Mouse (Mus musculus) embryonic facial prominence, embryonic 15.5 days (tissue): ENCODE measurements at regions not wholly inside any gene's neighbourhood (a gene's known extent, or its start where the extent isn't known, plus 50 kb on each side); places are given as distances from the start of the nearest gene placed in this dataset.

Experiments used
- ATAC-seq: fragments of 200-750 bp; cut with Nextera tagmentation; 2 replicates; pipeline ENCODE4 v1.8.0; 2017; ENCODE audit warnings: low read depth, moderate TSS enrichment; ENCODE audit not compliant: insufficient number of reproducible peaks, low FRiP score, low TSS enrichment
- H3K27ac ChIP-seq: fragments of 300-500 bp; sonication (generic); replicated peaks from 2 replicates; pipeline ENCODE4 v1.5.1; 2015; ENCODE audit warnings: mild to moderate bottlenecking, inconsistent platforms
- H3K27me3 ChIP-seq: fragments of 300-500 bp; sonication (generic); 2 replicates; pipeline ENCODE4 v1.6.1; 2015; ENCODE audit warnings: inconsistent platforms
- H3K36me3 ChIP-seq: fragments of 300-500 bp; sonication (generic); 2 replicates; pipeline ENCODE4 v1.6.1; 2015; ENCODE audit warnings: mild to moderate bottlenecking, inconsistent platforms
- H3K4me1 ChIP-seq: fragments of 300-500 bp; sonication (generic); 2 replicates; pipeline ENCODE4 v1.6.1; 2015; ENCODE audit warnings: inconsistent platforms
- H3K4me2 ChIP-seq: fragments of 300-500 bp; sonication (generic); replicated peaks from 2 replicates; pipeline ENCODE4 v1.6.1; 2015; ENCODE audit warnings: mild to moderate bottlenecking, inconsistent platforms
- H3K4me3 ChIP-seq: fragments of 300-500 bp; sonication (generic); replicated peaks from 2 replicates; pipeline ENCODE4 v1.5.1; 2015; ENCODE audit warnings: mild to moderate bottlenecking, inconsistent platforms
- H3K9ac ChIP-seq: fragments of 300-500 bp; sonication (generic); 2 replicates; pipeline ENCODE4 v1.6.1; 2015; ENCODE audit warnings: inconsistent platforms
- H3K9me3 ChIP-seq: fragments of 300-500 bp; sonication (generic); replicated peaks from 2 replicates; pipeline ENCODE4 v1.6.1; 2016; ENCODE audit warnings: inconsistent platforms
- WGBS: fragments of 180-500 bp; shearing (Covaris S2); methylation state at CpG from one replicate; pipeline ENCODE4 v1.1.7; 2015; 5-methylcytosine and 5-hydroxymethylcytosine counted together

GRCm38 (mm10) chr12:106764516-106764915 is 723.9 kb upstream of the 3110018I06Rik start:
- 65% methylated on average over 7 of the region's 7 CpGs for WGBS
- H3K9me3 ChIP-seq = 0 out of 2 replicates have a peak, but pooled peaks cover 2% of the 10 kb centered on the region
- no peak overlapping the region for H3K4me3 ChIP-seq

DNA sequence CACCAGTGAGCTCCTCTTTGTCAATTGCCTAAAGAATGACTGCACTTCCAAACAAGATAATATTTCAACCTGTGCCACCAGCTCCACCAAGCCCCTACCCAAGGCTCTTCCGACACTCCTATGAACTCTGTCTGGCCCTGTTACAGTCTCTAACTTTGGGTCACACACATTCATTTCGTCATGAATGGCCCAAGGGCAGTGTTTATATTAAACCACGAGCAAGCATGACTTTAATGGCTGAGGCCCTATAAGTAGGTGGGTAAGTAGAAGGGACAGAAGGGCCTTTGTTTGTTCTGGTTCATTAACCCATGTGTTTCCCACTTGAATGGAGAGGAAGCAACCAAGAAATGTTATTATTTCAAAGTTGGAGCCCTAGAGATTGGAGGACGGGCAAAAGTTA is 714.9 kb upstream of the 3110018I06Rik start:
- ATAC-seq = no peak
- Histone ChIP-seq H3K4me1 (no peaks in the 10 kb centered on the region), H3K4me3 (no peak overlapping the region)

More at GRCm38 (mm10) chr12:106764516-106764915, 723.9 kb upstream of the 3110018I06Rik start:
- no peak for ATAC-seq
- no peaks in the 10 kb centered on the region for H3K27me3 ChIP-seq
- no peak overlapping the region for H3K4me2 ChIP-seq
- H3K36me3 ChIP-seq = no peaks in the 10 kb centered on the region
- H3K4me1 ChIP-seq = no peaks in the 10 kb centered on the region
- no peak overlapping the region for H3K9ac ChIP-seq
- H3K27ac ChIP-seq = no peak overlapping the region

GRCm38 (mm10) chr12:106796596-106796995 is 691.8 kb upstream of the 3110018I06Rik start:
- 35% methylated on average over 7 of the region's 7 CpGs for WGBS
- Histone ChIP-seq H3K4me2 (no peak overlapping the region), H3K4me1 (peaks cover 10% of the 10 kb centered on the region; the same call in 1 of the 2 replicates), H3K9ac (no peak overlapping the region), H3K27me3 (no peaks in the 10 kb centered on the region), H3K9me3 (no peaks in the 10 kb centered on the region), H3K4me3 (no peak overlapping the region), H3K27ac (no peak overlapping the region), H3K36me3 (no peaks in the 10 kb centered on the region)
- ATAC-seq = peak; percentile 75

More for the DNA sequence above, 714.9 kb upstream of the 3110018I06Rik start:
- H3K36me3 ChIP-seq = no peaks in the 10 kb centered on the region
- no peaks in the 10 kb centered on the region for H3K9me3 ChIP-seq
- H3K27me3 ChIP-seq = no peaks in the 10 kb centered on the region
- no peak overlapping the region for H3K27ac ChIP-seq
- H3K9ac ChIP-seq = no peak overlapping the region
- H3K4me2 ChIP-seq = no peak overlapping the region
- WGBS = 54% methylated on average over 4 of the region's 4 CpGs

DNA sequence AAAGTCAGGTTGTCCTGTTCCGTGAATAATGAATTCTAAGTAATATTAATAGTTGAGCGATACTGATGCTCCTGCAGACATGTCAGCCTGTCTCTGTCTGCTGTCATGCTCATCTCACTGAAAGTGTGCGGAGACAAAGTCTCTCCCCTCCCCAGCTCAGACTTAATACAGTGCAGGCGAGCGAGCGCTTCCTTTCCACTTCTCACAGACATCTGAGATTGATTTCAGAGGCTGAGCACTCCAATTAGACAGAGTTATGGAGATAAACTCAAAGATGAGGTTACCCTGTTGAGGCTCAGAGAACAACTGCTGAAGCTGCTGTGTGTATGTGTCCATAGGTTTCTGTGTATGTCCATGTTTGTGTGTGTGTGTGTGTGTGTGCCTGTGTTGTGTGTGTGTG is 668.7 kb upstream of the 3110018I06Rik start:
- Histone ChIP-seq H3K27ac (no peak overlapping the region), H3K36me3 (no peaks in the 10 kb centered on the region), H3K9me3 (no peaks in the 10 kb centered on the region), H3K4me2 (no peak overlapping the region), H3K4me1 (peaks cover 4% of the 10 kb centered on the region; the same call in 1 of the 2 replicates), H3K4me3 (no peak overlapping the region), H3K9ac (no peak overlapping the region), H3K27me3 (no peaks in the 10 kb centered on the region)
- ATAC-seq = no peak
- WGBS = 41% methylated on average over 6 of the region's 6 CpGs

DNA sequence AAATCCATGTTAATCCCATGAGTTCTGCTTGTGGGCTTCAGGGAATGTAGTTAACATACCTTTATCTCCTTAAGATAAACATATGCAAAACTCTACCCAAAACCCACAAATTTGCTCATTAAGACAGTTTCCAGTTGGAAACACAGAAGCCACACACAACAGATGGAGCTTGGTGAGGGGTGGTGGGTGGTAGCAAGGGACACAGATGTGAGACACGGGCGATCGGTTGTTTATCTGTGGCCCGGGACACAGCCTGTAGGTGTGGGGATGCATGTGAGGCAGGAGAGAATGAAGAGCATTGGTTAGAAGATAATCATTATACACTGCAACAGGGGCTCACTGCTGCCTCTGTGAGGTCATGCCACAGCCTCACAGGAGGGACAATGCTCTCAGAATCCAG is 666.1 kb upstream of the 3110018I06Rik start:
- no peak overlapping the region for H3K27ac ChIP-seq
- no peak overlapping the region for H3K4me2 ChIP-seq
- H3K27me3 ChIP-seq = no peaks in the 10 kb centered on the region
- 54% methylated on average over 4 of the region's 4 CpGs for WGBS
- H3K4me1 ChIP-seq = peaks cover 4% of the 10 kb centered on the region; the same call in 1 of the 2 replicates
- no peak for ATAC-seq
- H3K9me3 ChIP-seq = no peaks in the 10 kb centered on the region
- H3K4me3 ChIP-seq = no peak overlapping the region
- H3K9ac ChIP-seq = no peak overlapping the region
- no peaks in the 10 kb centered on the region for H3K36me3 ChIP-seq

GRCm38 (mm10) chr12:106828542-106828941 is 659.9 kb upstream of the 3110018I06Rik start:
- peaks cover 15% of the 10 kb centered on the region for H3K4me1 ChIP-seq
- no peaks in the 10 kb centered on the region for H3K27me3 ChIP-seq
- H3K27ac ChIP-seq = no peak overlapping the region
- no peaks in the 10 kb centered on the region for H3K9me3 ChIP-seq
- no peak overlapping the region for H3K4me3 ChIP-seq
- no peak overlapping the region for H3K9ac ChIP-seq
- H3K36me3 ChIP-seq = no peaks in the 10 kb centered on the region
- 22% methylated on average over 3 of the region's 3 CpGs for WGBS
- ATAC-seq = no peak
- H3K4me2 ChIP-seq = 0 out of 2 replicates have a peak overlapping the region, but pooled peaks have one; percentile 1

GRCm38 (mm10) chr12:106829323-106829722 is 659.1 kb upstream of the 3110018I06Rik start:
- no peaks in the 10 kb centered on the region for H3K9me3 ChIP-seq
- H3K4me2 ChIP-seq = no peak overlapping the region
- no peaks in the 10 kb centered on the region for H3K36me3 ChIP-seq
- no peak overlapping the region for H3K4me3 ChIP-seq
- 0 out of 2 replicates have a peak, but pooled peaks have one; percentile 39 for ATAC-seq
- peaks cover 15% of the 10 kb centered on the region for H3K4me1 ChIP-seq
- WGBS = 14% methylated on average over 9 of the region's 9 CpGs
- H3K9ac ChIP-seq = no peak overlapping the region
- H3K27ac ChIP-seq = no peak overlapping the region
- no peaks in the 10 kb centered on the region for H3K27me3 ChIP-seq

DNA sequence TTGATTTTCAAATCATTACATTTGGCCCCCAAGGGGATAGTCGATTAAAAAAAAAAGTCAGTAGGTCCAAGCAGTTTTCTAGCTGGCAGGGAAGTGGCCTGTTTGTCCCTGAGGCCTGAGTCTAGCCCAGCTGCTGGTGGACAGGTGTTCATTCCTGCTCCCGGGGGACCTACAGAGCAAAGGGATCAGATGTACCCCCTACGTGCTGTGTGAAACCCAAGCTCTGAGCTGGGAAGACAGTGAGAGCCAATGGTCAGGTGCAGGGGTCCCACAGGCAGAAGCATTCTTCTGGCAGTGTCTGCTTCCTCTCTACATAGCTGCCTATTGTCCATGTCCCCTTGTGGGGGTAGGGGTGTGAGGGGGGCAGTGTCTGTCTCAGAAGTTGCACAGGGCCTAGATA is 653.2 kb upstream of the 3110018I06Rik start:
- 48% methylated on average over 3 of the region's 3 CpGs for WGBS
- Histone ChIP-seq H3K27me3 (no peaks in the 10 kb centered on the region), H3K27ac (no peak overlapping the region), H3K4me2 (no peak overlapping the region), H3K4me1 (no peaks in the 10 kb centered on the region), H3K4me3 (no peak overlapping the region), H3K36me3 (no peaks in the 10 kb centered on the region), H3K9ac (no peak overlapping the region), H3K9me3 (no peaks in the 10 kb centered on the region)
- ATAC-seq = no peak

GRCm38 (mm10) chr12:106839618-106840017 is 648.8 kb upstream of the 3110018I06Rik start:
- H3K36me3 ChIP-seq = no peaks in the 10 kb centered on the region
- H3K4me2 ChIP-seq = no peak overlapping the region
- no peaks in the 10 kb centered on the region for H3K27me3 ChIP-seq
- ATAC-seq = no peak
- no peak overlapping the region for H3K27ac ChIP-seq
- no peak overlapping the region for H3K9ac ChIP-seq
- WGBS = 52% methylated on average over 5 of the region's 5 CpGs
- no peak overlapping the region for H3K4me3 ChIP-seq
- H3K4me1 ChIP-seq = 0 out of 2 replicates have a peak, but pooled peaks cover 4% of the 10 kb centered on the region
- H3K9me3 ChIP-seq = no peaks in the 10 kb centered on the region

DNA sequence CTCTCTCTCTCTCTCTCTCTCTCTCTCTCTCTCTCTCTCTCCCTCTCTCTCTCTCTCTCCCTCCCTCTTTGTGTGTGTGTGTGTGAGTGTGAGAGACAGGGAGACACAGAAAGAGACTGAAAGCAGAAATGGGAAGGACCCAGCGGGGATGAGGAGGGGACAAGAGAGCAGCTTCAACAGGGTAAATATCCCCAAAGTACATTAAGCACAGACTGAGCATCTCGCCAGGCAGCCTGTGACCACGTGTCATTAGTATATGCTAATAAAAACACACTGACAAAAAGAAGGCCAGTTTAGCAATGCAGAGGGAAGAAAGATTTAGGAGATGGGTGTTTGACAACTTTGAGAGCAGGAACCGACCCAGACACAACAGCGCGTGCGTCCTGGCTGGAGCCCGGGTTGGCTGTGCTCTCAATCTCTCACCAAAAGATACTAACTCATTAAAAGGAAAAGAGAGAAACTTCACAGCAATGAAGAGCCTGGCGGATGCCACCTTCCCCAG is 648.2 kb upstream of the 3110018I06Rik start:
- Histone ChIP-seq H3K4me3 (no peak overlapping the region), H3K27ac (no peak overlapping the region), H3K4me1 (0 out of 2 replicates have a peak, but pooled peaks cover 4% of the 10 kb centered on the region), H3K4me2 (no peak overlapping the region), H3K36me3 (no peaks in the 10 kb centered on the region), H3K9ac (no peak overlapping the region), H3K27me3 (no peaks in the 10 kb centered on the region), H3K9me3 (no peaks in the 10 kb centered on the region)
- ATAC-seq = no peak
- WGBS = 59% methylated on average over 9 of the region's 9 CpGs

- 68% methylated on average over 8 of the region's 8 CpGs for WGBS
- H3K4me1 ChIP-seq = 0 out of 2 replicates have a peak, but pooled peaks cover 4% of the 10 kb centered on the region
- no peaks in the 10 kb centered on the region for H3K27me3 ChIP-seq
- no peak overlapping the region for H3K27ac ChIP-seq
- no peaks in the 10 kb centered on the region for H3K9me3 ChIP-seq
- ATAC-seq = peak; percentile 30; the same call in 1 of the 2 replicates
- no peaks in the 10 kb centered on the region for H3K36me3 ChIP-seq
- no peak overlapping the region for H3K9ac ChIP-seq
- no peak overlapping the region for H3K4me2 ChIP-seq
- no peak overlapping the region for H3K4me3 ChIP-seq
These were observed 646.4 kb upstream of the 3110018I06Rik start for GRCm38 (mm10) chr12:106841996-106842395.

GRCm38 (mm10) chr12:106842396-106842795 is 646.0 kb upstream of the 3110018I06Rik start:
- peak; percentile 3; the same call in 1 of the 2 replicates for ATAC-seq
- Histone ChIP-seq H3K4me1 (0 out of 2 replicates have a peak, but pooled peaks cover 4% of the 10 kb centered on the region), H3K9me3 (no peaks in the 10 kb centered on the region), H3K27ac (no peak overlapping the region), H3K36me3 (no peaks in the 10 kb centered on the region), H3K27me3 (no peaks in the 10 kb centered on the region), H3K4me2 (no peak overlapping the region), H3K4me3 (no peak overlapping the region), H3K9ac (no peak overlapping the region)
- 55% methylated on average over 8 of the region's 8 CpGs for WGBS
